Mouse (Mus musculus) heart, postnatal 0 days (tissue): Measurements from ENCODE around the gene Tgfbr3. TPM values are rescaled to one million over a fixed set of nuclear protein-coding genes. Genes with fewer than 3 reads are reported as not detected.

Source experiments
- ATAC-seq: fragments of 200-750 bp; cut with Nextera tagmentation; 2 replicates; pipeline ENCODE4 v1.8.0; 2017; ENCODE audit warnings: low read depth, moderate number of reproducible peaks, moderate library complexity; ENCODE audit not compliant: insufficient read depth
- DNase-seq: peaks from one replicate; pipeline ENCODE4 v3.0.0-alpha.2; 2016; ENCODE audit warnings: low spot score
- H3K27ac ChIP-seq: fragments of 300-500 bp; sonication (generic); 2 replicates; pipeline ENCODE4 v1.5.1; 2014; ENCODE audit warnings: low read depth, mild to moderate bottlenecking
- H3K27me3 ChIP-seq: fragments of 300-500 bp; sonication (generic); 2 replicates; pipeline ENCODE4 v1.6.1; 2014; ENCODE audit warnings: low read length, mixed read lengths; ENCODE audit not compliant: control insufficient read depth, insufficient read depth
- H3K36me3 ChIP-seq: fragments of 300-500 bp; sonication (generic); replicated peaks from 2 replicates; pipeline ENCODE4 v1.6.1; 2014; ENCODE audit warnings: low read length, mixed read lengths; ENCODE audit not compliant: control insufficient read depth, insufficient read depth
- H3K4me1 ChIP-seq: fragments of 300-500 bp; sonication (generic); 2 replicates; pipeline ENCODE4 v1.6.1; 2014; ENCODE audit warnings: antibody characterized with exemption; ENCODE audit not compliant: control insufficient read depth, insufficient read depth
- H3K4me2 ChIP-seq: fragments of 300-500 bp; sonication (generic); 2 replicates; pipeline ENCODE4 v1.6.1; 2014; ENCODE audit warnings: low read depth, mild to moderate bottlenecking, low read length, moderate library complexity
- H3K4me3 ChIP-seq: fragments of 300-500 bp; sonication (generic); 2 replicates; pipeline ENCODE4 v1.5.1; 2014; ENCODE audit warnings: low read depth, low read length
- H3K9ac ChIP-seq: fragments of 300-500 bp; sonication (generic); replicated peaks from 2 replicates; pipeline ENCODE4 v1.6.1; 2014; ENCODE audit warnings: low read depth, low read length, mixed read lengths
- H3K9me3 ChIP-seq: fragments of 300-500 bp; sonication (generic); replicated peaks from 2 replicates; pipeline ENCODE4 v1.6.1; 2016; ENCODE audit warnings: low read length; ENCODE audit not compliant: control insufficient read depth
- CTCF ChIP-seq: IDR thresholded peaks from 2 replicates; pipeline ENCODE4 v1.5.1; 2016; ENCODE audit warnings: antibody characterized with exemption, control low read depth, low read depth
- EP300 ChIP-seq: IDR thresholded peaks from 2 replicates; pipeline ENCODE4 v1.6.1; 2016; ENCODE audit warnings: antibody characterized with exemption, low read depth
- WGBS: fragments of 180-500 bp; shearing (Covaris S2); extraction: QIAGEN DNeasy Blood & Tissue Kit; methylation state at CpG from one replicate; pipeline ENCODE4 v1.1.7; 2014; 5-methylcytosine and 5-hydroxymethylcytosine counted together
- polyA plus RNA-seq: library from polyadenylated mRNA; unstranded; fragments of >200 nt; fragmentation: Nextera tagmentation; extraction: Ambion mirVana; gene quantifications from 2 replicates; pipeline ENCODE4 v1.2.1, GENCODE M21; 2015
- total RNA-seq: library from RNA; depleted of rRNA; stranded (reverse); fragments of >200 nt; gene quantifications from 2 replicates; pipeline ENCODE4 v1.2.3, GENCODE M21; 2014; ENCODE audit warnings: low replicate concordance

The Tgfbr3 gene
- total and polyA plus RNA-seq, 2 experiments from 2014 or later = 11.8 to 60.6 TPM

- DNase-seq = peak; percentile 19
- no peak overlapping the region for H3K4me2 ChIP-seq
- 65% methylated on average over 17 of the region's 17 CpGs for WGBS
- H3K9ac ChIP-seq = no peak overlapping the region
- TF ChIP-seq EP300 = no peak
- TF ChIP-seq CTCF = no peak
- H3K4me1 ChIP-seq = peaks cover 29% of the 10 kb centered on the region
- H3K27ac ChIP-seq = no peak overlapping the region
- H3K27me3 ChIP-seq = no peaks in the 10 kb centered on the region
- H3K36me3 ChIP-seq = no peaks in the 10 kb centered on the region
- ATAC-seq = no peak
- H3K9me3 ChIP-seq = no peaks in the 10 kb centered on the region
- H3K4me3 ChIP-seq = no peak overlapping the region
These were observed 67.3 kb downstream of the Tgfbr3 start for GRCm38 (mm10) chr5:107221892-107222669.

DNA sequence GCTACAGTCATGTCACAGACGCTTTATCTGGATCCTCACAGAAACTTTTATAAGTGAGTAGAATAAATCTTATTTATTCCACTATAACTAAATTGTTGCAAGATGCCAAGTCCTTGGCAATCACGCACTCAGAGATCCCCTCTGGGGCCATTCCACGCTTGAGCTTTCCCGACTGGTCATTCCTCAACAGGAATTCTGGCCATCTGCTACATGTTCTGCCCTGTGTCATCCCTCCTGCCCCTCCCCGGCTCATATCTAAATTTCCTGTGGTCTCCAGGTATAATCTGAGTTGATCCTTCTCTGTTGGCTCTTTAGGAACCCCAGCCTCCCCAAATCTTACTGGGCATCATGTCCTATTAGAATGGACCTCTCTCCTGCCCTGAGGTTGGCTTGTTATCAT, 68.5 kb downstream of the Tgfbr3 start:
- TF ChIP-seq EP300 (no peak), CTCF (no peak)
- no peak overlapping the region for H3K9ac ChIP-seq
- H3K9me3 ChIP-seq = no peaks in the 10 kb centered on the region
- ATAC-seq = no peak
- no peak overlapping the region for H3K4me2 ChIP-seq
- H3K27me3 ChIP-seq = no peaks in the 10 kb centered on the region
- no peak overlapping the region for H3K4me3 ChIP-seq
- H3K27ac ChIP-seq = no peak overlapping the region
- no peak for DNase-seq
- 63% methylated on average over 5 of the region's 5 CpGs for WGBS
- no peaks in the 10 kb centered on the region for H3K36me3 ChIP-seq
- H3K4me1 ChIP-seq = peaks cover 35% of the 10 kb centered on the region

GRCm38 (mm10) chr5:107219883-107220282, 69.5 kb downstream of the Tgfbr3 start:
- no peak overlapping the region for H3K4me3 ChIP-seq
- H3K4me1 ChIP-seq = peaks cover 35% of the 10 kb centered on the region
- no peak overlapping the region for H3K27ac ChIP-seq
- H3K9ac ChIP-seq = no peak overlapping the region
- H3K4me2 ChIP-seq = no peak overlapping the region
- no peak for ATAC-seq
- TF ChIP-seq EP300 (no peak), CTCF (no peak)
- WGBS = 80% methylated on average over 6 of the region's 6 CpGs
- no peaks in the 10 kb centered on the region for H3K9me3 ChIP-seq
- H3K27me3 ChIP-seq = no peaks in the 10 kb centered on the region
- no peaks in the 10 kb centered on the region for H3K36me3 ChIP-seq
- DNase-seq = no peak

GRCm38 (mm10) chr5:107219318-107219717, 70.1 kb downstream of the Tgfbr3 start:
- DNase-seq (no peak), ATAC-seq (no peak)
- Histone ChIP-seq H3K4me2 (no peak overlapping the region), H3K4me3 (no peak overlapping the region), H3K36me3 (peaks cover 5% of the 10 kb centered on the region; the same call in 1 of the 2 replicates), H3K27ac (no peak overlapping the region), H3K9ac (no peak overlapping the region), H3K9me3 (no peaks in the 10 kb centered on the region), H3K27me3 (no peaks in the 10 kb centered on the region), H3K4me1 (peaks cover 34% of the 10 kb centered on the region)
- TF ChIP-seq CTCF = no peak
- WGBS = 85% methylated on average over 6 of the region's 6 CpGs

DNA sequence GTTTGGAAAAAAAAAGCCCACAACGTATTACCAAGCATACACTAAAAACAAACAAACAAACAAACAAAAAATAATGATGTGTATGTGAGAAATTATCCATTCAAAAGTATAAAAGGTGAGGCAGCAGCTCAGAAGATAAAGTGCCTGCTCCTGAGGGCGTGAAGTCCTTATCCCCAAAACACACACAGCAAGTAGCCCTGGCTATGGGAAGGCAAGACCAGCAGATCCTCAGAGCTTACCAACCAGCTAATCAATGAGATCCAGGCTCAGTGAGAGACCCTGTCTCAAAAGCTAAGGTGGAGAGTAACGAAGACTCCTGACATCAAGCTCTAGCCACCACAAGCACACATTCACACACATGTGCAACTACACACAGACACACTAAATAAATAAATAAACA, 70.8 kb downstream of the Tgfbr3 start:
- WGBS = 87% methylated on average over 3 of the region's 3 CpGs
- no peak for TF ChIP-seq CTCF
- TF ChIP-seq EP300 = no peak

DNA sequence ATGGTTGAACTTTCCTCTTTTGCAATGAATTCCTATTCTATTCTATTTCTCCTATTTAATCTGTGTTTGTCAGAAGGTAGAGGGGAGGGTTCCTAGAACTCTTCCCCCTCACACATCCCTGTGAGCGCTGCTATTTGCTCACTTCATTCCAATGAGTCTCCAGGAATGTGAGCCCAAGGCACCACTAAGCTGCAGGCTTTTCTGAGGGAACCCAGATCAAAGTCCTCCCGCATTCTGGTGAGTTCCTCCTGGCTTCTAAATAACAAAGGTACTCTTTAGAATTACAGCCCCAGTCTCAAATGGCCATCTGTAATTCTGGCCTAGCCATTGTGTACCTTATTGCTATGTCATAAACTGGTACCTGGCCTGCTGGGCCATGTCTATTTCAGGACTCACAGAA, 72.3 kb downstream of the Tgfbr3 start:
- ATAC-seq = no peak
- TF ChIP-seq CTCF (no peak), EP300 (no peak)
- Histone ChIP-seq H3K4me3 (no peak overlapping the region), H3K36me3 (peaks cover 6% of the 10 kb centered on the region; the same call in 1 of the 2 replicates), H3K4me1 (peaks cover 21% of the 10 kb centered on the region), H3K9me3 (no peaks in the 10 kb centered on the region), H3K27me3 (no peaks in the 10 kb centered on the region), H3K9ac (no peak overlapping the region), H3K27ac (peak overlapping the region; percentile 27), H3K4me2 (no peak overlapping the region)
- DNase-seq = no peak
- 39% methylated on average over 2 of the region's 2 CpGs for WGBS

More for the DNA sequence above, 70.8 kb downstream of the Tgfbr3 start:
- H3K27ac ChIP-seq = no peak overlapping the region
- no peaks in the 10 kb centered on the region for H3K27me3 ChIP-seq
- no peak overlapping the region for H3K4me2 ChIP-seq
- peaks cover 27% of the 10 kb centered on the region for H3K4me1 ChIP-seq
- ATAC-seq (no peak), DNase-seq (no peak)
- peaks cover 6% of the 10 kb centered on the region; the same call in 1 of the 2 replicates for H3K36me3 ChIP-seq
- H3K4me3 ChIP-seq = no peak overlapping the region
- no peak overlapping the region for H3K9ac ChIP-seq
- H3K9me3 ChIP-seq = no peaks in the 10 kb centered on the region
